In genomic region chr3:116361101-116361500, GRCm38 (mm10) we compare ENCODE assay signal across 30 mouse cellular contexts.
"Had no signal": no experiment of that assay in that cellular context is flagged by ENCODE, and none has a peak within 500 bp of the region (broad histone marks: within the 10 kb centered on the region; RNA-seq: fewer than 3 reads in every experiment).

No protein-coding gene starts in this region.

- H3K27me3 ChIP-seq: heart, embryonic 12.5 days; heart, embryonic 13.5 days; heart, embryonic 15.5 days; hindbrain, embryonic 12.5 days; hindbrain, embryonic 13.5 days; hindbrain, embryonic 15.5 days; intestine, embryonic 15.5 days; kidney, embryonic 15.5 days had no signal

- H3K36me3 ChIP-seq: heart, embryonic 15.5 days; hindbrain, embryonic 13.5 days; hindbrain, embryonic 15.5 days; intestine, embryonic 15.5 days had no signal

- DNase-seq: heart, postnatal 10 days; heart, postnatal 14 days; heart, postnatal 36 days; heart, postnatal 4 days; kidney, adult 11 months; kidney, adult 18-20 months; kidney, adult 2 months; kidney, adult 8-10 months; kidney, adult 9 months; kidney, postnatal 10 days; kidney, postnatal 14 days; kidney, postnatal 25 days; kidney, postnatal 36 days; kidney, postnatal 4 days; layer of hippocampus, adult 9-11 months; layer of hippocampus, postnatal 36 days had no signal

- H3K4me1 ChIP-seq: heart, embryonic 12.5 days; hindbrain, embryonic 10.5 days; hindbrain, embryonic 12.5 days; hindbrain, embryonic 13.5 days; hindbrain, embryonic 15.5 days; intestine, embryonic 15.5 days; kidney, embryonic 15.5 days had no signal

- H3K27ac ChIP-seq: heart, embryonic 13.5 days; heart, embryonic 15.5 days; hindbrain, embryonic 10.5 days; hindbrain, embryonic 12.5 days; hindbrain, embryonic 13.5 days; hindbrain, embryonic 14.5 days; hindbrain, embryonic 15.5 days; hindbrain, postnatal 0 days; intestine, embryonic 15.5 days; kidney, embryonic 15.5 days; kidney, postnatal 0 days; layer of hippocampus, adult 2 months; left cerebral cortex, adult 2 months had no signal

- H3K9ac ChIP-seq: heart, embryonic 12.5 days; heart, embryonic 13.5 days; heart, embryonic 15.5 days; hindbrain, embryonic 12.5 days; hindbrain, embryonic 13.5 days; hindbrain, embryonic 14.5 days; hindbrain, embryonic 15.5 days; intestine, embryonic 15.5 days; kidney, embryonic 15.5 days had no signal

- H3K4me3 ChIP-seq: heart, embryonic 12.5 days; heart, embryonic 13.5 days; heart, embryonic 15.5 days; hindbrain, embryonic 10.5 days; hindbrain, embryonic 12.5 days; hindbrain, embryonic 13.5 days; hindbrain, embryonic 15.5 days; intestine, embryonic 15.5 days; kidney, embryonic 15.5 days; layer of hippocampus, adult 2 months; left cerebral cortex, adult 2 months had no signal
